Mouse (Mus musculus) A20 (cell line): ENCODE measurements at regions not wholly inside any gene's neighbourhood (a gene's known extent, or its start where the extent isn't known, plus 50 kb on each side); places are given as distances from the start of the nearest gene placed in this dataset.
A peak's percentile ranks its signal among the peaks of the same experiment; 100 is the strongest.

Source experiments
- DNase-seq: peaks from one replicate; pipeline ENCODE4 v3.0.0-alpha.2; 2011; ENCODE audit warnings: low read depth, low spot score

DNA sequence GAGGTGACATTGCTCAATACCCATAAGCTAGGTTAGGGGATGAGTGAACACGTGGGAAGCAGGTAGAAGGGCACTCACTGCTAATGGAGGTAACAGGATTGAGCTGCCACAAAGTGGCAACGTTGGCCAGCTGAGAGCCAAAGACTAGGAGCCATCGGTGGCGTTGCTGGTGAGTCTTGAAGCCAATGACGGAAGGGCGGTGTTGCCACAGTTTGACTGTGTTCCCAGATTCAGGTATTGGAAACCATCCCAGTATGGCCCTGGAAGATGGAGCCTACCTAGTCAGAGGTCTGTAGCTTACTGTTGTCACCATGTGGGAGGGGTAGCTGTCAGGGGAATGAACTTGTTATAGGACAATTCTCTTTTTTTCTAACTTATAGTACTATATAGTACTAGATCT lies 158.4 kb downstream of the Ly86 start:
- DNase-seq: no peak

DNA sequence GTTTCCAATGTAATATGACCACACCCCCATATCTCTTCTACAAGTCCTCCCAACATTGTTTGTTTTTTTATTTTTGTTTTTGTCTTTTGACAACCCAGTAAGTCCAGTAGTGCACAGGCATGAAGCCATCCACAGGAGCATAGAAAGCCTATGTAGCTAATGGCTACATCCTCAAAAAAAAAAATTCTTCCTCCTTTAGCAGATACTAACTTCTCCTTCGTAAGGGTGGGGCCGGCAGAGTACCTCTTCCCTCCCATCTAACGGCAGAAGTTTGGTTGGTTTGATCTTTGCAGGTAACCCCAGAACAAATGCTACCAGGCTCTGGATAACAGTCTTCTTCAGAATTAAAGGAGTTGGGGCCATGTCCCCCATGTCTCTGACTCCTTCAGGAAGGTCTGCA lies 158.9 kb downstream of the Ly86 start:
- no peak for DNase-seq

DNA sequence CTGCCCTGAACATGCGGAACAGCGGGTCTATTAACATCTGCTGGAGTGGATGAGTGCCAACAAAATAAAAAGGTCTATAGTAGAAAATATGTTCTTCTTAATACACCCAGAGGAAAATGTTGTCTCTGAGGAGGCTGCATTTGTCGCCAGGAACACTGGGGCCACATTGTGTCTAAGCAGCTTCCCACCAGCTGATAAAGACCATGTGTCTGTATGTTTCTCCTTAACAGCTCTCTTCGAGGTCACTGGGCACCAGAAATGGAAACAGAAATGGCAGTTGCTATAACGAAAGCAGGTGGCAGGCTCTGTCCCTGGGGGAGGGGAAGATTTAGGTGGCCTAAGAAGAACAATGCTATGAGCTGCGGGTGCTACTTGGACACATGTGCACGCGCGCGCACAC lies 159.4 kb downstream of the Ly86 start:
- no peak for DNase-seq

DNA sequence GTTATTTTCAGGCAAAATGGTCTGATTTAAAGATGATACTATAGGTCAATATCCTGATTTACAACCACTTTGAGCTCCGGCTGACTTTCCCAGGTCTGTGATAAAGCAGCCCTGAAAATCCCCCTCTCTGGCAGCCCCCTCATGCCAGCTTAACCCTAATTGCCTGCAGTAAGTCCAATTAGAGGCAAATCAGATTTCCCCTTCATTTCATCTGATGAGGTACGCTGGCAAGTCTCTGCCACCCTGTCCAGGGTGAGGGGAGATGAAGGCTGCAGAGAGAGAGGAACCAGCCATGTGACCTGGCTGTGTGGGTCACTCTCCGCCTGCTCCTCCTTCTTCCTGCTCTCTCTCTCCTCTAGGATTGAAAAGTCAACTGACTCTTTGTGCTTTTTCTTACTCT lies 160.6 kb downstream of the Ly86 start:
- no peak for DNase-seq

DNA sequence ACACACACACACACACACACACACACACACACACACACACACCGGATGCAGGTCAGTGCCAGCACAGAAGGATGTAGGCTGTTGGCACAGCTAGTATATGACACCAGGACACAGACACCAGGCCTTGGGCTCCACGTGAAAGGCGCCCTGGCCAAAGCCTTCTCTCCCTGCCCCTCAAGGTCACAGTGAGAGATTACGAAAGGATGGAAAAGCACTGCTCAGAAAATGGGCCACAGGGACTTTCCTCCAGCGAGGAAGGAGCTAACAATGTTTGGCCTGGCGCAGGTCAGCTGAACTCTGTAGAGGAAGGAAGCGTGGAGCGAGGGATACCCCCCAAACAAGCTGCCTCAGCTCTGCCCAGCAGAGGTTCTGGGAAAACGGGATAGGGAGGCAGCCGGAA lies 161.0 kb downstream of the Ly86 start:
- no peak for DNase-seq

DNA sequence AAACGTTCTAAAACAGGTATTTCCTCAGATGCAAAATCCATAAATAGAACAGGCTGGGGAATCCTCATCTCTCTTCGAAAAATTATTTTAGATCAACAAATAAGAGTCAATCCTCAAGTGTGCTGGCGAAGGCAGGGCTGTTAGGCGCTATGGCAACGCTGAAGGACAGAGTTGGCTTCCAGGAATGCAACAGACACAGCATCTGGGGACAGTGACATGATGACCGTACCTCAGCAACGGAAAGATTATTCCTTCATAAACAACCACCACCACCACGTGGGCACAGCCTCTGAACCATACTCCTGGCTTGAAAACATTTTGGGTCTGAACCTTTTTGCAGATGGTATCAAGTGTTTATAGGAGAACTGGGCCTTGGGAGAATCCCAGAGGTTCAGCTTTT lies 161.7 kb downstream of the Ly86 start:
- DNase-seq: no peak

DNA sequence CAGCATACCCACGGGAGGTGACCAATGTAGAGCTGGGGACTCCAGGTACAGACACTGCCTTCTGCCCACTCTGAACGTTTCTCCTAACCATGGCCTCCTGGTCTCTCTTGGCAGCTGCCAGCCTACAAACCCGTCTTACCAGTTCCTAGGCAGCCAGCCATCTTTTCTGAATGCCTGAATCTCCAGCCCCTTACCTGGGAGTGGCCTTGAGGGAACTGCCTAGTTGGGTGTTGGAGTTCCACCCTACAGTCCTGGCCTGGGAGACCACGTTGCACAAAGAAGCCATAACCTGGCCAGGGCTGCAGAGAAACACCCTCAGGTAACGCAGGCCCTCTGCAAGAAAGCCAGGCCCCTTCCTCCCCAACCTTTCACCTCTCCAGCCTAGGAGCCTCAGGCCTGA lies 162.1 kb downstream of the Ly86 start:
- no peak for DNase-seq

DNA sequence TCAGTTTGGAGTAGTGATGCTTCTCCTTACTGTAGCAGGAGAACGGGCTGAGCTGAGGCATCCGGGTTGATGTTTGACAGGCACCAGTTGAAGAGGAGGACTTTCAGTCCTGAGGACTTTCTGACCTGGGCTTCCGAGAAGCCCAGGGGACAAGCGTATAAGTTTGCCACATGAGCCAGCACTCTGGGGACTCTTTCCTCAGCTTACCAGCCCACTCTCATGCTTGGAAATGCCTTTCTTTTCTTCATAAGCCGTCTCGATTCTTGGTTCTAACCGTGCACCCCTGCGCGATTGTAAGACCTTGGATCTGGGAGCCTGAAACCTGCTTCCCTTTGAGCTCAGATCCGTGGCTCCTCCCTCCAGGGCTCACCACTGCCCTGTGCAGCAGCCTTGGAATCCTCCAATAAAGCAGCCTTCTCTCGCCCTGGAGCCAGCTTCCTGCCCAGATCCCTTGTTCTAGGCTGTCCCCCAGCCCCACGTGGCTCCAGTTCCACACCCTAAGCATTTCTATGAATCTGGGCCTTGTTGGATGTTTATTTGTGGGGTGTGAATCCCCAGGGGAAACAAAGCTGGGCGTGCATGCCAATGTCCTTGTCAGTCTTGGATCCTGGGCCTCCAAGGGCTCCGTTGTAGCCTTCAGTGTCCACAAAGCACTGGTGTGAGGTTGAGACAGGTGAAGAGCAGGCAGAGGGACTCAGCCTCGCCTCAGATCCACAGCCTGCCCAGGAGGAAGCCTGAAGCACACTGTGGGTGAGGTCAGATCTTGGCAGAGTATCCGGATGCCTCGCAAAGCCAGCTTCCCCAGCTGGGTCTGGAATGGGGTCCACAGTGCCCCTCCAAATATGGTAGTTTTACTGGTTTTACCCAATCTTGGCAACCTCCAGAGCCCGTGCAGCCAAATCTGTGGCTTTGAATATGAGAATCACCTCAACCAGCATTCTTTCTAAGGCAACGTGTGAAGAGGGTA lies 163.7 kb downstream of the Ly86 start:
- no peak for DNase-seq

DNA sequence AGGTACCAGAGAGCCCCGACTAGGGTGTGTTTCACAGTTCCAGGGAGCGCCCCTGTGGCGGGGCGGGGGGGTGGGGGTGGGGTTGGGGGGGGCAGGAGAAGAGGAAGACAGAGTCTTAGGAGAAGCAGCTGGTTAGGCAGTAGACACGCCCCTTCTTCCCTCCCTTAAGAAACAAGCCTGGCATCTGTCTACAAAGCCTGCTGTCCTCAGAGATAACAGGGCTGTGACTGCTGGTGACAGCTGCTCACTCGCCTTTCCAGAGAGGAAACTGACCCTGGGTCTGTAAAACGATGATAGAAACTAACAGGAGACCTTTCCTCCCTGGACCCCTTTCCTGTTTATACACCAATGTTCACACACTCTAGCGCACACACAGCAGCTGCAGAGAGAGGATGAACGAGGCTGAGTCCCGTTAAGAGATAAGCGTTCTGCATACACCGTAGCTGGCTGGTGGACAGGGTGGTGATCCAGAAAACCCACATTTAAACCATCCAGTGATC lies 164.4 kb downstream of the Ly86 start:
- DNase-seq: no peak

DNA sequence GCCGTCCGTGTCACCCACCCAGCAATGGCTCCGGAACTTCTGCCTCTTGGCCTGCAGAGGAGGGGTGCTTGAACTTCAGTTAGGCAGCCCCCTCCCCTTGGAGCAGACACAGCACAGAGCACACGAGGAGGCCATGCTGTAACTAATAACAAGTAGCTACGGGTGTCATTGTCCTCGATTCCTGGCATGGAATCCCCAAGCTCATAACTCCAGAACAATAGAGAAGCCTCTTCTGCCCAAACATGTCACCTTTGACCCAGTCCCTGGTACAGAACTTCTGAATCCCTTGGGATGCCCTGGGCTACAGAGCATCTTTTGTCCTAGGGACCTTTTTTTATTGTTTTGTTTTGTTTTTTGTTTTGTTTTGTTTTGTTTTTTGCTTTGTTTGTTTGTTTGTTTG lies 165.5 kb downstream of the Ly86 start:
- no peak for DNase-seq

DNA sequence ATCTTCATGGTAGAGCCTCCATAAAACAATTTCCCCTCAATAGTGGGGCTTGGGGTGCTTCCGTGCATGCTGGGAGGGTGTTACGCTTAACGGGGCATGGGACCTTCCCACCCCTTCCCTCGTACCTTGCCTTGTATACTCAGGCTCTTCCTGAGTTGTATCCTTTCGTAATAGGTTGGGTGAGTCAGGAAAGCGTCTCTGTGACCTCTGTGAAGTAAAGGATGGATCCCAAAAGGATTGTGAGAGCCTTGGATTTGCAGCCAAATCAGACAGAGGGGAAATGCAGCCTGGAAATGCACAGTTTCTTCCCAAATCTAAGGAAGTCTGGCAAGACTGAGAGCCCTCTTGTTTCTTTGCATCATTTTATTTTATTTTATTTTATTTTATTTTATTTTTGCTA lies 166.0 kb downstream of the Ly86 start:
- no peak for DNase-seq

DNA sequence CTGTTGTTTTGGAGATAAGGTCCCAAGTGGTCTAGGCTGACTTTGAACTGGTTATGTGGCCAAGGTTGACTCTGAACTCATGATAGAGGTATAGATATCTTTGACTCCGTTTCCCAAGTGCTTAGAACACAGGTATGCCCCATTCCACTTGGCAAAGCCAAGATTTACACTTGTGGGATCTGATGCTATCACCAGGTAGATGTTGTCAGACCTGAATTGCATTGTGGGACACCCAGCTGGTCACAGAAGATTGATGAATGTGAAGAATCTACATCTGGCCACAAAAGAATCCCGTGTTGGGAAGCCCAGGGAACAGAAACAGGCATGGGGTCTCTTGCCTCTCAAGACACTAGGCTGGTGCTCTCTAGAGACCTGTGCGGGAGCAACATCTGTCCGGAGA lies 166.4 kb downstream of the Ly86 start:
- no peak for DNase-seq

DNA sequence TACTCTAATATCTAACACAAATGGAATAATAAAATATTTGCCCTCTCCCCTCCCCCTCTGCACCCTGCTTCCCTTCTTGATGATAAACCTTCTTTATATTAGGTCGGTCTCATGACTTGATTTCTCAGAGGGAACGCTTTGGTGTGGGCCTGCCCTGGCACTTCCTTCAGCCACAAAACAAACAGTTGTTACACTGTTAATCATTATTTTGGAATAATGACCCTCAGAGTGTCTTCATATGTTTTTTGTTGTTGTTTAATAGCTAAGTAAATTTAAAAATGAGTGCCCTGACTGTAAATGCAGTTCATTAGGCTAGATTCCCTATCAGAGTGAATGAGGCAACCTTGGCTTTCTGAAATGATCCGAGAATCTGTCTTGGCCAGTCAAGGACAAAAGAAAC lies 167.8 kb downstream of the Ly86 start:
- no peak for DNase-seq

DNA sequence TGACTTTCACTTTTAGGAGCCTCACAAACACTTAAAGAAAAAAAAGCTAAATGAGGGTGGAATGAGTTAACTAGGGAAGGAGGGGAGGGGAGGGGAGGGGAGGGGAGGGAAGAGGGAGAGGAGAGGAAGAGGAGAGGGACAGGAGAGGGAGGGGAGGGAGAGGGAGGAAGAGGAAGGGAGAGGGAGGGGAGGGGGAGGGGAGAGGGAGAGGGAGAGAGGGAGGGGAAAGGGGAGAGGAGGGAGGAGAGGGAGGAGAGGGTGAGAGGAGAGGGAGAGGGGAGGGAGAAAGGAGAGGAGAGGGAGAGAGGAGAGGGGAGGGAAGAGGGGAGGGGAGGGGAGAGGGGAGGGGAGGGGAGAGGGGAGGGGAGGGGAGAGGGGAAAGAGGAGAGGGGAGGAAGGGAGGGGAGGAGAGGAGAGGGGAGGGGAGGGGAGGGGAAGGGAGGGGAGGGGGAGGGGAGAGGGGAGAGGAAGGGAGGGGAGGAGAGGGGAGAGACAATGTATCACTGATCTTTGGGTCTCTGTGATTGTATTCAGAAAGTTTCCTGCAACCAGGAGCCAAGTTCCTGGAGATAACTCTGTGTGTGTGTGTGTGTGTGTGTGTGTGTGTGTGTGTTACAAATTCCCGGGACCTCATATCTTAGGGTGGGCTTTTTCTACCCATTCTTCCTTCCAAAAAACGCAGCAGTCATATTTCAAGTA lies 168.3 kb downstream of the Ly86 start:
- no peak for DNase-seq

DNA sequence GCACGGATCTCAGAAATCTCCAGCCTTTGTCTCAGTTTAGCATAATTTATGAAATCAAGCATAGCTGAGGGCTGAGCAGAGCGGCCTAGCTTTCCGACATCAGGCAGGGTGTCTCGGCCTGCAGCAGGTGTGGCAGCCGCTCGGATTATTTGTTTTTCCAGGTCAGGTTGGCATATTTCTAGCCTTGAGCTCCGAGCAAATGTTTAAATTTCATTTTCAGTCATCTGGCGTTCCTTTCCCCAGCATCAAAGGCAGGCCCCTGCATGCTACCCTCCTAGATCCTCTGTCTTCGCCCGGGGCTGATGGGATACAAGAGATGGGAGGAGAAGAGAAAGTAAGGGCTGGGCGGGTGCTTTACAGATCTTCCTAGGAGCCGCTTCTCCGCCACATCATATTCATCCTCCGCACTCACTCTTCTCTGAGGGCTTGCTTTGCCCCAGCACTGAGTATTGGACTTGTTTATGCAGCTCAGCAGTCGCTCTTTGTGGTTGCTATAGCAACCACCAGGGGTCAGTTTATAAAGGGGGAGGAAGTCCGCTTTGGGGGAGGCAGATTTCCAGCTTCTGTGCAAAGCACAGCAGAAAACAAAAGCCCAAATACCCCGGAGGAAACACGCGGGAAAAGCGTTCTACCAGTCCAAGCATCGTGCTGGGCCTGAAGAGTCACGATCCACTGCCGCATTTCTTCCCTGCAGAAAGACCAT lies 169.0 kb downstream of the Ly86 start:
- DNase-seq: no peak

DNA sequence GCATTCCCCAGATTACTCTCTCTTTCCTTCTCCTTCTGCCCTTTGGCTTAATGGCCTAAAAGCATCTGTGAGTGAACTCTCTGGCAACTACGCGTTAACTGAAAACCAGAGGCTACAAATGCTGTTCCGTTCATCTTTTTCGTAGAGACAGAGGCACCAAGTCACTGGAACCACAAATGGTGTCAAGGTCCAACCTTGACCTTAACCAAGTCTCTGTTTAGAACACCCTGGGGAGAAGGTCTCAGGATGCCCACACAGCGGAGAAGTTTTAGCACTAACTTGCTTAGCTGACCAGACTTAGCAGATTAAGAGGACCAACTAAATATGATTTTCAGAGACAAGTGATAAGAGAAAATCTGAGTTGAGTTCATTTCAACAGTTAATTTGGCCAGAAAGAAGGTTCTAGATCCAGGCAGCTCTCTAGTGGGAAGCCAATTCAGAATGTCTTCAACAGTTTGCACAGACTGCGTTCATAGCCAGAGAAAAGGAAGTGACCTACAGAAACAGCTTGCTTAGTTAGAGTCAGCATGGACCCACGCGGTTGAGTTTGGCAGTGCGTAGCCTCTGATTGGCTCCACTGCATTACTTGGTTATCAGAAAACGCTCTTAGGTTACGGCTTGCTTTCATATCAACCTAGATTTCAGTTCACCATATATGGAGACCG lies 169.8 kb downstream of the Ly86 start:
- DNase-seq: no peak

DNA sequence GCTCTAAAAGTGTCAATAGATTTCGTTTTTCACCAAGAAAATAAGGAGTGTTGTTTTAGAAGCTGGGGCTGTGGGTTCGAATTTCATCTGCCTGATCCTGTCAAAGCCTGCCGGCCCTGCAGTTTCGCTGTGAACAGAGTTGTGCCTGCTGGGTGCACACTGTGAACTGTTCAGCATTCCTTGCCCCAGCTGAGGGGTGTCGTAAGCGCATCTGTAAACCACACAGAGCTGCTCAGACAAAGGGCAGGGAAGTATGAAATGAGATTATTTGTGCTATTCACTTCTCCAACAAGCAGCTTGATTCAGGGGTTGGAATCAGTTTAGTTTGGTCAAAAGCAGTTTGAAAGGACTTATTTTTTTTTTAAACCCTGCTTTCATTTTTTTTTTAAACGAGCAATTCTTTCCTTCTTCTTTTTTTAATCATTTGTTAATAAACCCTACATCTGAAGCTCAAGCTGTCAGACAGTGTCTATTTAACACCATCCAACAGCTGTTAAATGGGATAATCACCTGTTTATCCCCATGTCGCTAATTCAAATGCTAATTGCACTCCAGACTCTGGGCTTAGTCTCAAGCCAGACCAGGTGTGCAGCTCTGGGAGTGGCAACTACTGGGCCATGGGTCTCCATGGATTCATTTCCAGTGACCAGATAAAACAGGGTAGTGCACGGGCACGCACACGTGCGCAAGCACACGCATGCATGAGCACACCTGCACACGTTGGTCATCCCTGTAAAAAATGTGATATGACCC lies 172.2 kb downstream of the Ly86 start:
- DNase-seq: no peak

DNA sequence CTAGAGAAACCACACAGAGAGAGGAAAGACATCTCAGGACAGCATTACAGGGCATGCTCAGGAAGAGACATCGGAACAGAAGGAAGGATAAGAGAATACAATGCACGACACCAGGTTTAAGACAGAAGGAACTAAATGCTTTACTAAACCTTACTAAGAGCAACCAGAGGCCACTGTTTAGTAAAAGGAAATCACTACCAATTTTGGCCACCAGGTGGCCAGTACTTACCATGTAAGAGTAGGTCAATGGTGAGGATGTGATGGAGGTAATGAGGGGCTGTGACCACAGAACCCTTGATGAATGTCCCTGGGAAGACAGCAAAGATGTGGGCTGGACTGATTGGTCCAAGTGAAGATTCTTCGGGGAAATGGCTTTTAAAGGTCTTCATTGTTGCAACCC lies 174.9 kb downstream of the Ly86 start:
- DNase-seq: peak; percentile 80

DNA sequence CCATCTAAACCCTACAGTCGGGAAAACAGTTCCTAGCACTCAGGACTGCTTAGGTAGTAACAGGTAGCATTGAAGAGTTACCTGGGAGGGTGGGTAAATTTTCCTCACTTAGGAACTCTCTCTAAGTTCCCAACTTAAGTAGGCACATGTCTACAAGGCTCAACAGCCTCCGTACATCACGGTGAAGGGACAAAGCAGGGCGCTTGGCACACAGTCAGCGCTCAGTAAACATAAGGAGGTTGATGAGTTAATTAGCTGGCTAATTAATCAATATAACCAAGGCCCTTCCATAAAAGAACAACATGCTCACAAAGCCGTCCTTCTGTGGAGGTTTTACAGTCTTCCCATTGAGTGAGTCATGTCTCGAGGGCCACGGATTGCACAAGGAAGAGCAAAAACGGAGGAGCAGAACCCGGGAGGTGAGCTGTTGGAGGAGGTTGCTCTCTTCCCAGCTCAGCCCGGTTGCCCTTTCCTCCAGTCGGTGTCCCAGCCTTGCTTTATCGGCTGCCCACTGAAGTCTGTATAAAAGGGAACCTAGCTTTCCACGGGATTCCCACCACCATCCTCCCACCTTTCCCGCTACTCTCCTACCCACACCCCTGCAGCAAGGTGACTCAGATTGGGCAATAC lies 180.2 kb downstream of the Ly86 start:
- no peak for DNase-seq

DNA sequence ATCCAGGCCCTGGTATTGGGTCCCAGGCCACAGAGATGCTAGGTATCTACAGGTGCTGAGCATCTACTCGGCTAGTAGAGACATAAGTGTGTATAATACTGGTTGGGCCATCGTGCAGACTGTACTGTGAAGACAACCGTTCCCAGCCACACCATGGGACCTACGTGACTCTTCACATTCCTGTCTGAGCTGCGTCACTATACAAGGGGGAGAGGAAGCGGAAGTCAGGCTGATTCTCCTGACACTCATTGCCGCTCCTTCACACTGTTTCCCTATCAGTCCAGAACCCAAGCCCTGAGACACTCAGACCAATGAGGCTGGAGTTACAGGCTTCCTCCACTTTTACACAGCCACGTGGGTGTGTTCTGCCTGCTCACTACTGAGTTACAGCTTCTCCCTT lies 181.1 kb downstream of the Ly86 start:
- DNase-seq: no peak

DNA sequence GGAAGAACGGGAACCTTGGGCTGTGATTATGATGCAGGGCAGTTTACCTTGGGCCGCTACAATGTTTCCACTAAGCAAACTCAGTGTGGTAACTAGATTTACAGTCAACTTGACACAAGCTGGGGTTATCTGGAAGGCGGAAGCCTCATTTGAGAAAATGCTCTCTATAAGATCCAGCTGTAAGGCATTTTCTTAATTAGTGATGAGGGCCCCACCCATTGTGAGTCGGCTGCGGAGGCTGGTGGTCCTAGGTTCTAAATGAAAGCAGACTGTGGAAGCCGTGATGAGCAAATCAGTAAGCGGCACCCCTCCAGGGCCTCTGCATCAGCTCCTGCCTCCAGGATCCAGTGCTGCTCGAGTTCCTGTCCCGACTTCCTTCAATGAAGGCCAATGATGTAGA lies 183.4 kb downstream of the Ly86 start:
- no peak for DNase-seq
